Mouse (Mus musculus): ENCODE results near the gene Npnt. TPM values are rescaled to one million over a fixed set of nuclear protein-coding genes. Genes with fewer than 3 reads are reported as not detected.

The Npnt gene
- polyA plus RNA-seq, 1 experiment from 2014 or later, result 48.0 TPM

DNA sequence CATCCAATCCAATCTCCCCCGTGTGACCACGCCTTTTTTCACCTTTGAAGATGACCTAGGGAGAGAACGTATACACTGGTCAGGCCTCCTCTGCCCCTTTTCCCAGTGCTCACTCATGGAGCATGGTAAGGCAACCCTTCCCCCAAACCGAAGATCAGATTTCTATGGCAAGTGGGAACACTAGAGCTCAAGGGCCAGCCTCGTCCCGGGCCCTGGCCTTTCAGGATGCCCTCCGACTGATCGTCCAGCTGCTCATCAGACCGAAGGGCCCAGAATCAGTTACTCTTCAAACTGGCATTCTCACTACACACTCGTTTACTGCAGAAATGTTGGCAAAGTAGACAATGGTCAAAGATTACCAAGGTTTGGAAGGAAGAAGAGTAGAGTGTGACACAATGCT is 65.6 kb downstream of the Npnt start:
- no peaks in the 10 kb centered on the region for H3K27me3 ChIP-seq (ENCODE audit: control insufficient read depth, insufficient read depth, low read length)
- H3K9me3 ChIP-seq (ENCODE audit: control insufficient read depth, low read length), result no peaks in the 10 kb centered on the region
- no peak overlapping the region for H3K27ac ChIP-seq (replicated peaks)
- H3K36me3 ChIP-seq (ENCODE audit: control insufficient read depth, insufficient read depth, low read length), result no peaks in the 10 kb centered on the region
- no peak for DNase-seq (ENCODE audit: low spot score)
- no peak overlapping the region for H3K4me2 ChIP-seq (replicated peaks; ENCODE audit: low read depth)
- ATAC-seq (ENCODE audit: low FRiP score, low TSS enrichment), result no peak
- H3K4me3 ChIP-seq (ENCODE audit: low read depth, low read length), result no peak overlapping the region
- no peaks in the 10 kb centered on the region for H3K4me1 ChIP-seq (replicated peaks; ENCODE audit: control insufficient read depth, insufficient read depth)
- 80% methylated on average over 10 of the region's 10 CpGs for WGBS
- H3K9ac ChIP-seq (ENCODE audit: low read length), result no peak overlapping the region
- no peak for TF ChIP-seq EP300 (optimal IDR thresholded peaks at IDR 0.05)
- no peak for TF ChIP-seq CTCF (IDR thresholded peaks at IDR 0.05; ENCODE audit: low read depth)

DNA sequence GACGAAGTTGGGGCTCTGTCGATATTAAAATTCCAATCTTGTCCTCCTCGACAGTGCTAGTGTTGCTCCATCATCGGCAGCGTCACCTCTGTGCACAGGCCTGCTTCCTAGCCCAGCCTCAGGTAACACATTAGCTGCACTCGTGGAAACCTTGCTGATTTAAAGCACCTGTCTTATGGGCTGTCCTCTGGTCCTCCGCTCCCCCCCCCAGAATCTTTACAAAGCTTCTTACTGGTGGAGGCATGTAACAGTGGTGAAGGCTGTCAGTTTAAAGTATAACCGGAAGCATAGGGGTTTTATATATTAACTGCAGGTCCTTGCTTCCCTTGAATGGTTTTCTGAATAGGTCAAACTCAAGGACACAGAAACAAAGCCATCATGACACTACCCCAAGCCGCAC is 66.8 kb downstream of the Npnt start:
- no peak for ATAC-seq (ENCODE audit: low FRiP score, low TSS enrichment)
- DNase-seq (ENCODE audit: low spot score), result no peak
- H3K27ac ChIP-seq (replicated peaks), result no peak overlapping the region

DNA sequence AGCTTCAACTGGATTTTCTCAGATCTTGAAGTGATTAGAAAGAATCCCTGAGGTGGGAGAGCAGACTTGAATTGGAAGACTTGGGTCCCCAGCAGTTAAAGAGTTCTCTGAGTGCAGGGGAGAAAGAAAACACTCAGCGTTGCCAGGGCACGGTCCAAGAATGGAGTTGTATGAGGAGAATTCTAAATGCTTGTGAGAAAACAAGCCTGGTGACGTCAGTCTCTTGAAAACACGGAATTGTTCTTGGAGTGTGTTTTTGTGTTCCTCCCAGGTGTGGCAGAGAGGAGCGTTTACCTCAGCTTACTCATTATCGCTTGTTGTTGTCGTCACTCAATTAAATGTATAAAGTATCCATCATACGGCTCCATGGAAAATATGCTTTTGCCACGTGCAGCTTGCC is 69.3 kb downstream of the Npnt start:
- H3K27ac ChIP-seq (replicated peaks), result no peak overlapping the region
- WGBS, result 54% methylated on average over 9 of the region's 9 CpGs
- DNase-seq (ENCODE audit: low spot score), result no peak
- no peaks in the 10 kb centered on the region for H3K9me3 ChIP-seq (ENCODE audit: control insufficient read depth, low read length)
- no peak overlapping the region for H3K4me3 ChIP-seq (ENCODE audit: low read depth, low read length)
- no peaks in the 10 kb centered on the region for H3K36me3 ChIP-seq (ENCODE audit: control insufficient read depth, insufficient read depth, low read length)
- no peaks in the 10 kb centered on the region for H3K27me3 ChIP-seq (ENCODE audit: control insufficient read depth, insufficient read depth, low read length)
- H3K4me1 ChIP-seq (replicated peaks; ENCODE audit: control insufficient read depth, insufficient read depth), result no peaks in the 10 kb centered on the region
- TF ChIP-seq EP300 (optimal IDR thresholded peaks at IDR 0.05) (no peak), CTCF (IDR thresholded peaks at IDR 0.05; ENCODE audit: low read depth) (no peak)
- no peak overlapping the region for H3K4me2 ChIP-seq (replicated peaks; ENCODE audit: low read depth)
- ATAC-seq (ENCODE audit: low FRiP score, low TSS enrichment), result no peak
- H3K9ac ChIP-seq (ENCODE audit: low read length), result no peak overlapping the region

More for the DNA sequence above, 66.8 kb downstream of the Npnt start:
- H3K4me2 ChIP-seq (replicated peaks; ENCODE audit: low read depth), result no peak overlapping the region
- no peaks in the 10 kb centered on the region for H3K4me1 ChIP-seq (replicated peaks; ENCODE audit: control insufficient read depth, insufficient read depth)
- TF ChIP-seq EP300 (optimal IDR thresholded peaks at IDR 0.05) (no peak), CTCF (IDR thresholded peaks at IDR 0.05; ENCODE audit: low read depth) (no peak)
- 69% methylated on average over 9 of the region's 9 CpGs for WGBS
- H3K9ac ChIP-seq (ENCODE audit: low read length), result no peak overlapping the region
- H3K4me3 ChIP-seq (ENCODE audit: low read depth, low read length), result no peak overlapping the region
- no peaks in the 10 kb centered on the region for H3K27me3 ChIP-seq (ENCODE audit: control insufficient read depth, insufficient read depth, low read length)
- no peaks in the 10 kb centered on the region for H3K36me3 ChIP-seq (ENCODE audit: control insufficient read depth, insufficient read depth, low read length)
- no peaks in the 10 kb centered on the region for H3K9me3 ChIP-seq (ENCODE audit: control insufficient read depth, low read length)

- H3K9ac ChIP-seq (ENCODE audit: low read length), result no peak overlapping the region
- no peak for ATAC-seq (ENCODE audit: low FRiP score, low TSS enrichment)
- H3K4me2 ChIP-seq (replicated peaks; ENCODE audit: low read depth), result no peak overlapping the region
- WGBS, result 80% methylated on average over 3 of the region's 3 CpGs
- no peak overlapping the region for H3K4me3 ChIP-seq (ENCODE audit: low read depth, low read length)
- no peaks in the 10 kb centered on the region for H3K4me1 ChIP-seq (replicated peaks; ENCODE audit: control insufficient read depth, insufficient read depth)
- no peak for DNase-seq (ENCODE audit: low spot score)
- no peaks in the 10 kb centered on the region for H3K27me3 ChIP-seq (ENCODE audit: control insufficient read depth, insufficient read depth, low read length)
- H3K27ac ChIP-seq (replicated peaks), result no peak overlapping the region
- H3K9me3 ChIP-seq (ENCODE audit: control insufficient read depth, low read length), result no peaks in the 10 kb centered on the region
- H3K36me3 ChIP-seq (ENCODE audit: control insufficient read depth, insufficient read depth, low read length), result no peaks in the 10 kb centered on the region
- TF ChIP-seq EP300 (optimal IDR thresholded peaks at IDR 0.05), result no peak
- TF ChIP-seq CTCF (IDR thresholded peaks at IDR 0.05; ENCODE audit: low read depth), result no peak
Observed at GRCm38 (mm10) chr3:132880361-132880760, 69.7 kb downstream of the Npnt start.

- Histone ChIP-seq H3K27me3 (ENCODE audit: control insufficient read depth, insufficient read depth, low read length) (no peaks in the 10 kb centered on the region), H3K27ac (replicated peaks) (no peak overlapping the region), H3K9me3 (ENCODE audit: control insufficient read depth, low read length) (no peaks in the 10 kb centered on the region), H3K4me1 (replicated peaks; ENCODE audit: control insufficient read depth, insufficient read depth) (no peaks in the 10 kb centered on the region), H3K9ac (ENCODE audit: low read length) (no peak overlapping the region), H3K4me3 (ENCODE audit: low read depth, low read length) (no peak overlapping the region), H3K4me2 (replicated peaks; ENCODE audit: low read depth) (no peak overlapping the region), H3K36me3 (ENCODE audit: control insufficient read depth, insufficient read depth, low read length) (no peaks in the 10 kb centered on the region)
- DNase-seq (ENCODE audit: low spot score) (no peak), ATAC-seq (ENCODE audit: low FRiP score, low TSS enrichment) (no peak)
- WGBS, result 57% methylated on average over 10 of the region's 10 CpGs
- TF ChIP-seq EP300 (optimal IDR thresholded peaks at IDR 0.05) (no peak), CTCF (IDR thresholded peaks at IDR 0.05; ENCODE audit: low read depth) (no peak)
Observed at GRCm38 (mm10) chr3:132876933-132877676, 73.0 kb downstream of the Npnt start.

- no peak overlapping the region for H3K4me2 ChIP-seq (replicated peaks; ENCODE audit: low read depth)
- H3K4me3 ChIP-seq (ENCODE audit: low read depth, low read length), result no peak overlapping the region
- whole genome bisulfite sequencing, result 72% methylated on average over 14 of the region's 14 CpGs
- no peaks in the 10 kb centered on the region for H3K27me3 ChIP-seq (ENCODE audit: control insufficient read depth, insufficient read depth, low read length)
- ATAC-seq (ENCODE audit: low FRiP score, low TSS enrichment) (no peak), DNase-seq (ENCODE audit: low spot score) (no peak)
- H3K4me1 ChIP-seq (replicated peaks; ENCODE audit: control insufficient read depth, insufficient read depth), result 0 out of 2 replicates have a peak, but pooled peaks cover 3% of the 10 kb centered on the region
- no peak for TF ChIP-seq EP300 (optimal IDR thresholded peaks at IDR 0.05)
- no peak for TF ChIP-seq CTCF (IDR thresholded peaks at IDR 0.05; ENCODE audit: low read depth)
- no peak overlapping the region for H3K27ac ChIP-seq (replicated peaks)
- no peaks in the 10 kb centered on the region for H3K36me3 ChIP-seq (ENCODE audit: control insufficient read depth, insufficient read depth, low read length)
- H3K9ac ChIP-seq (ENCODE audit: low read length), result no peak overlapping the region
- H3K9me3 ChIP-seq (ENCODE audit: control insufficient read depth, low read length), result no peaks in the 10 kb centered on the region
Observed at GRCm38 (mm10) chr3:132876011-132876708, 73.9 kb downstream of the Npnt start.

Measured in stomach, postnatal 0 days (tissue).